Mouse (Mus musculus): Measurements from ENCODE around the gene Ccdc57.
"Not testable (repeated sequence)": the region's sequence is repeated elsewhere in the genome, so short reads cannot be mapped to it uniquely, and the experiment has no call there.

DNA sequence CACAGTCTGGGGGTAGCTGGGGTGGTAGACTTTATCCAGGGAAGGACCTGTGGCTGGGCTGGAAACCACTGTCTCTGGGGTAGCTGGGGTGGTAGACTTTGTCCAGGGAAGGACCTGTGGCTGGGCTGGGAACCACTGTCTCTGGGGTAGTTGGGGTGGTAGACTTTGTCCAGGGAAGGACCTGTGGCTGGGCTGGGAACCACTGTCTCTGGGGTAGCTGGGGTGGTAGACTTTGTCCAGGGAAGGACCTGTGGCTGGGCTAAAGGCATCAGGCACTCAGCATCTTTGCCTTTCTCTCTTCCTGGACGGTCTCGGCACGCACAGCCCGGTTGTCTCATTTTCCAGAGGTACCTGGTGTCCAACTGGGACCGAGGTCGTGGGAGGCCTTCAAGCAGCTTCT lies 151.3 kb downstream of the Ccdc57 start:
- TF ChIP-seq EP300 (optimal IDR thresholded peaks at IDR 0.05); CTCF (IDR thresholded peaks at IDR 0.05; ENCODE audit: low read depth): not testable (repeated sequence)

All from stomach, postnatal 0 days (tissue).